Mouse (Mus musculus) 3T3-L1 (cell line): Measurements from ENCODE around the gene Ncbp2.

Source experiments
- DNase-seq: peaks from one replicate; pipeline ENCODE4 v3.0.0-alpha.2; 2015; ENCODE audit warnings: low read depth, low spot score

Ncbp2 gene

DNA sequence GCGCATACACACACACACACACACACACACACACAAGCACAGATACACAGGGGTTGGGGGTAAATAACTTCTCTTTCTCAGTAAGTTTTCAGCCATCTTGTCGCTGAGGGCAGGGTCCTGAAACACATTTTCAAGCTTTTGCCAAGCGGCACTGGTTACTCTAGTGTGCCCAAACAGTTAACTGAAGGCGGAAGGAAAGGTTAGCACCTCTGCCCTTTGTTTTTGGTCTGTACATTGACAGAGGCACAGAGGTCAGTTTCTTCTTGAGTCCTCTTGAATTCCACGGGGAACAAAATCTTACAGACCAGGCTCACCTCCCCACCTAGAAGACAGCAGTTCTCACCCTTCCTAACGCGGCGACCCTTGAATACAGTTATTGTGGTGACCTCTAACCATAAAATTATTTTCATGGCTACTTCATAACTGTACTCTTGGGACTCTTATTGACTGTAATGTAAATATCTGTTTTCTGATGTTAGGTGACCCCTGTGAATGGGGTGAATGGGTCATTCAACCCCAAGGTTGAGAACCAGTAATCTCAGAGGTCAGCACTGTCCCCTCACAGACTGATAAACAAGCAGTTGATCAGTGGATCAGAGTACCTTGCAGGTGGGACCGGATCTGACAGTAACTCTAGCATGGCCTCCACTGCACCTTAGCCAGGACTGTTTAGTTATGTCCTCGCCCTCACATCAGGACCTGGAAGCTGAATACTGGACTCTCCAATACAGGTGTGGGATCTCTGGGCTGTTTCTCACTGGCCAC lies 60.4 kb downstream of the Ncbp2 start:
- no peak for DNase-seq

DNA sequence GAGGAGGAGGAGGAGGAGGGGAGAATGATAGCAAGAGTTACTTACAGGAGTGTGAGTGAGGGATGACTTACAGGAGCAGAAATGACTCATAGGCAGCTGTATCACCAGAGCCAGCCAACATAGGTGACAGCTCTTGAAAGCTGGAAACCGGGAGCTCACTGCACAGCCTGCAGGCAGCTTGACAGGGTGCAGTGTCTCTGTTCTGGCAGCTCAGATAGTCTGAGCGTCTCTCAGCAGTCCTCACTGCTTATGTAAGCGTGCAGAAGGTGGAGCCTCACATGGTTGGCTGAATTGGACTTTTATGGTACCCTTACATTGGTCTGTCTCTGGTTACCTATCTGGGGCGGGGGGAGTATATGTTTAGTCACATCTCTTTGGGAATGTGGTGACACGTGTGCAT lies 61.6 kb downstream of the Ncbp2 start:
- DNase-seq, result peak; percentile 81

DNA sequence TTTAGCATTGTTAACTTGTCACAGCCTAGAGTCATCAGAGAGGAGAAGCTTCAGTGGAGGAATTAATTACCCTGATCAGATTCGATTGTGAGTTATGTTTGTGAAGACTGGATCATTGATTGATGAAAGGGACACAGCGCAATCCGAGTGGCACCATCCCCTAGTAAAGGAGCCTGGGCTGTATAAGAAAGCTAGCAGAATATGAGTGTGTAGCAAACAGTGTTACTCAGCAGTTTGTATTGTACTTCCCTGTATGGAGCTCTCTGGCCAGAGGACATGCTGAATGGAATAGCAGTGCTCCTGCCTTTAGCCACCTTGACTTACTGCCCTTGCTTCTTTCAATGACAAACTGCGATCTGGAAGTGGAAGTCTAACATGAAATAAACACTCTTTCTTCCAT lies 62.0 kb downstream of the Ncbp2 start:
- no peak for DNase-seq
